Mouse (Mus musculus) small intestine, adult 2 months (tissue): ENCODE measurements around the gene Tigd2.
"Not testable (repeated sequence)": the region's sequence is repeated elsewhere in the genome, so short reads cannot be mapped to it uniquely, and the experiment has no call there.

Source experiments
- CTCF ChIP-seq: fragments of 200-500 bp; IDR thresholded peaks from 2 replicates; pipeline ENCODE4 v1.5.1; 2012; ENCODE audit warnings: low read depth, mild to moderate bottlenecking, control low read depth, inconsistent platforms, low read length, moderate library complexity, mixed read lengths; ENCODE audit not compliant: insufficient replicate concordance, insufficient read length; ENCODE audit errors: extremely low read depth
- POLR2A ChIP-seq: fragments of 200-500 bp; IDR thresholded peaks from 2 replicates; pipeline ENCODE4 v1.6.1; 2012; ENCODE audit warnings: low read depth, mild to moderate bottlenecking, control low read depth, inconsistent platforms, low read length, moderate library complexity

- TF ChIP-seq POLR2A, CTCF: not testable (repeated sequence)
These were observed 14.2 kb upstream of the Tigd2 start for GRCm38 (mm10) chr6:59194518-59194917.
